In genomic region chr7:143153915-143154373, GRCm38 (mm10) we compare ENCODE assay signal across 8 mouse cellular contexts. TPM values are rescaled to one million over a fixed set of nuclear protein-coding genes. Genes with fewer than 3 reads are reported as not detected.
DNase-seq lines count a peak whose midpoint lies in the region; ATAC-seq and TF ChIP-seq lines count a peak whose summit lies in the region.

No protein-coding gene starts in this region.

- peak; percentile 69 for DNase-seq in cerebellum, adult 11 months
- peak; percentile 89 to 93 for DNase-seq in heart, postnatal 14 days
- DNase-seq in large intestine, adult 2 months (ENCODE audit: low read depth, low spot score), result peak; percentile 46
- DNase-seq in liver, postnatal 0 days, result peak; percentile 89

- ATAC-seq in forebrain, embryonic 15.5 days (replicated peaks), result peak; percentile 93
- peak; percentile 90 for ATAC-seq in liver, postnatal 0 days
- ATAC-seq in neural tube, embryonic 14.5 days (ENCODE audit: low read depth), result peak; percentile 90

- TF ChIP-seq POLR2A in ES-Bruce4 (IDR thresholded peaks at IDR 0.05; ENCODE audit: insufficient read depth, low read length), result no peak
- TF ChIP-seq POLR2A in testis, adult 2 months (IDR thresholded peaks at IDR 0.05; ENCODE audit: control insufficient read depth, low read depth, low read length), result no peak

- H3K27ac ChIP-seq in ES-Bruce4 (ENCODE audit: insufficient read depth, low read length), result no peak overlapping the region
- H3K27ac ChIP-seq in forebrain, embryonic 15.5 days (replicated peaks), result no peak overlapping the region
- no peak overlapping the region for H3K27ac ChIP-seq in liver, postnatal 0 days (ENCODE audit: low read depth)
- no peak overlapping the region; the same call in 1 of the 2 replicates for H3K27ac ChIP-seq in neural tube, embryonic 14.5 days (ENCODE audit: low read depth, low read length)
- no peak overlapping the region for H3K27ac ChIP-seq in testis, adult 2 months (ENCODE audit: control insufficient read depth, insufficient read depth, low read depth, low read length)

- 0% methylated on average over 18 of the region's 18 CpGs for WGBS in forebrain, embryonic 15.5 days
- 31% methylated on average over 18 of the region's 18 CpGs for WGBS in large intestine, adult 2 months
- WGBS in liver, postnatal 0 days (ENCODE audit: insufficient replicate concordance), result 3% methylated on average over 18 of the region's 18 CpGs
- WGBS in neural tube, embryonic 14.5 days, result 1% methylated on average over 18 of the region's 18 CpGs

- no peaks in the 10 kb centered on the region for H3K36me3 ChIP-seq in ES-Bruce4 (ENCODE audit: control insufficient read depth, insufficient read depth, low read length, poor library complexity, severe bottlenecking)
- no peaks in the 10 kb centered on the region for H3K36me3 ChIP-seq in forebrain, embryonic 15.5 days
- no peaks in the 10 kb centered on the region for H3K36me3 ChIP-seq in liver, postnatal 0 days (replicated peaks; ENCODE audit: insufficient read depth, low read length)
- no peaks in the 10 kb centered on the region for H3K36me3 ChIP-seq in neural tube, embryonic 14.5 days (ENCODE audit: control insufficient read depth, insufficient read depth, low read length)
- no peaks in the 10 kb centered on the region for H3K36me3 ChIP-seq in testis, adult 2 months (ENCODE audit: control insufficient read depth, insufficient read depth, low read length)

- H3K9ac ChIP-seq in ES-Bruce4 (ENCODE audit: low read depth, poor library complexity, severe bottlenecking), result peak overlapping the region; percentile 30; the same call in 1 of the 2 replicates
- peak overlapping the region; percentile 39 for H3K9ac ChIP-seq in forebrain, embryonic 15.5 days (replicated peaks)
- peak overlapping the region; percentile 41; the same call in 1 of the 2 replicates for H3K9ac ChIP-seq in liver, postnatal 0 days (replicated peaks)
- peak overlapping the region; percentile 48 for H3K9ac ChIP-seq in neural tube, embryonic 14.5 days (replicated peaks; ENCODE audit: low read depth, low read length)

- TF ChIP-seq EP300 in ES-Bruce4 (IDR thresholded peaks at IDR 0.05; ENCODE audit: insufficient read depth, low read depth, low read length), result peak; percentile 49; the same call in 1 of the 2 replicates
- no peak for TF ChIP-seq EP300 in liver, postnatal 0 days (IDR thresholded peaks at IDR 0.05; ENCODE audit: low read depth)

- H3K4me2 ChIP-seq in forebrain, embryonic 15.5 days (replicated peaks), result peak overlapping the region; percentile 59
- peak overlapping the region; percentile 72 for H3K4me2 ChIP-seq in liver, postnatal 0 days (ENCODE audit: low read depth, low read length)
- H3K4me2 ChIP-seq in neural tube, embryonic 14.5 days (ENCODE audit: low read depth, low read length), result peak overlapping the region; percentile 47

- peak; percentile 82 for TF ChIP-seq CTCF in ES-Bruce4 (IDR thresholded peaks at IDR 0.05; ENCODE audit: low read depth, low read length)
- peak; percentile 93 for TF ChIP-seq CTCF in liver, postnatal 0 days (IDR thresholded peaks at IDR 0.05; ENCODE audit: low read depth)
- TF ChIP-seq CTCF in testis, adult 2 months (IDR thresholded peaks at IDR 0.05; ENCODE audit: control insufficient read depth, insufficient read depth, insufficient replicate concordance, low read depth, low read length), result peak; percentile 77

- peak overlapping the region; percentile 5 for H3K4me3 ChIP-seq in ES-Bruce4 (ENCODE audit: low read depth, low read length)
- H3K4me3 ChIP-seq in forebrain, embryonic 15.5 days, result peak overlapping the region; percentile 34
- no peak overlapping the region for H3K4me3 ChIP-seq in liver, postnatal 0 days (ENCODE audit: low read depth, low read length)
- no peak overlapping the region for H3K4me3 ChIP-seq in neural tube, embryonic 14.5 days (ENCODE audit: low read depth, low read length)
- H3K4me3 ChIP-seq in testis, adult 2 months (ENCODE audit: control insufficient read depth, low read depth, low read length), result peak overlapping the region; percentile 43; the same call in 1 of the 2 replicates

- H3K9me3 ChIP-seq in ES-Bruce4 (replicated peaks; ENCODE audit: control insufficient read depth, insufficient read depth, low read length, poor library complexity, severe bottlenecking), result no peaks in the 10 kb centered on the region
- no peaks in the 10 kb centered on the region for H3K9me3 ChIP-seq in forebrain, embryonic 15.5 days
- H3K9me3 ChIP-seq in liver, postnatal 0 days (ENCODE audit: low read length), result no peaks in the 10 kb centered on the region
- no peaks in the 10 kb centered on the region for H3K9me3 ChIP-seq in neural tube, embryonic 14.5 days (ENCODE audit: control insufficient read depth, low read length)

- intact Hi-C loops in heart, postnatal 14 days (cut with DNase I), result loop anchor here (1.0 to 5.0 kb wide), 2 partner anchors 143 to 312 kb away; no protein-coding TSS in a partner anchor

- no peaks in the 10 kb centered on the region for H3K4me1 ChIP-seq in ES-Bruce4 (ENCODE audit: control insufficient read depth, insufficient read depth, low read length)
- H3K4me1 ChIP-seq in forebrain, embryonic 15.5 days, result peaks cover 13% of the 10 kb centered on the region
- H3K4me1 ChIP-seq in liver, postnatal 0 days (ENCODE audit: insufficient read depth), result peaks cover 15% of the 10 kb centered on the region
- peaks cover 16% of the 10 kb centered on the region for H3K4me1 ChIP-seq in neural tube, embryonic 14.5 days (ENCODE audit: control insufficient read depth, insufficient read depth, low read length)
- H3K4me1 ChIP-seq in testis, adult 2 months (ENCODE audit: control insufficient read depth, insufficient read depth, low read length), result peaks cover 7% of the 10 kb centered on the region

- peaks cover 2% of the 10 kb centered on the region; the same call in 1 of the 2 replicates for H3K27me3 ChIP-seq in ES-Bruce4 (ENCODE audit: control insufficient read depth, insufficient read depth, low read length, poor library complexity, severe bottlenecking)
- no peaks in the 10 kb centered on the region for H3K27me3 ChIP-seq in forebrain, embryonic 15.5 days
- H3K27me3 ChIP-seq in liver, postnatal 0 days (ENCODE audit: insufficient read depth, low read length), result no peaks in the 10 kb centered on the region
- H3K27me3 ChIP-seq in neural tube, embryonic 14.5 days (ENCODE audit: control insufficient read depth, insufficient read depth, low read length), result no peaks in the 10 kb centered on the region
- H3K27me3 ChIP-seq in testis, adult 2 months (ENCODE audit: control insufficient read depth, insufficient read depth, low read length), result no peaks in the 10 kb centered on the region

RNA-seq across cellular contexts. Expression of gene Kcnq1, which starts 47.8 kb away (rescaled TPM):
- polyA plus RNA-seq in ES-Bruce4 (2011; ENCODE audit: insufficient read depth, insufficient read length, low read depth, missing spikeins), result not detected in 2 replicates
- 0.81 and 1.4 TPM in 2 replicates for polyA plus RNA-seq in forebrain, embryonic 15.5 days (2015; fragmentation: Nextera tagmentation; extraction: Ambion mirVana)
- 10 to 100 TPM; 32.1 to 32.5 TPM for total RNA-seq in heart, postnatal 14 days (2021)
- polyA plus RNA-seq in large intestine, adult 2 months (2012; rRNA removed), result 52.6 and 54.8 TPM in 2 replicates
- 0.37 and 0.63 TPM in 2 replicates for polyA plus RNA-seq in liver, postnatal 0 days (2015; fragmentation: Nextera tagmentation; extraction: Ambion mirVana)
- polyA plus RNA-seq in neural tube, embryonic 14.5 days (2014; fragmentation: Nextera tagmentation; extraction: Ambion mirVana), result 1.8 and 2.4 TPM in 2 replicates
- 1.6 and 1.8 TPM in 2 replicates for polyA plus RNA-seq in testis, adult 2 months (2012; rRNA removed)

RNA-seq across cellular contexts. Expression of gene Trpm5, which starts 59.5 kb away (rescaled TPM):
- not detected in 2 replicates for polyA plus RNA-seq in ES-Bruce4 (2011; ENCODE audit: insufficient read depth, insufficient read length, low read depth, missing spikeins)
- polyA plus RNA-seq in forebrain, embryonic 15.5 days (2015; fragmentation: Nextera tagmentation; extraction: Ambion mirVana), result 1.2 and 1.3 TPM in 2 replicates
- total RNA-seq in heart, postnatal 14 days (2021), result under 1 TPM; 0.12 TPM
- 6.5 and 13.2 TPM in 2 replicates for polyA plus RNA-seq in large intestine, adult 2 months (2012; rRNA removed)
- 0.13 and 0.42 TPM in 2 replicates for polyA plus RNA-seq in liver, postnatal 0 days (2015; fragmentation: Nextera tagmentation; extraction: Ambion mirVana)
- 1.6 and 2.1 TPM in 2 replicates for polyA plus RNA-seq in neural tube, embryonic 14.5 days (2014; fragmentation: Nextera tagmentation; extraction: Ambion mirVana)
- polyA plus RNA-seq in testis, adult 2 months (2012; rRNA removed), result 1.1 and 1.5 TPM in 2 replicates

Comparison
In these comparisons a context has a peak if more than half of its experiments do, and no peak if none do; other contexts are left out.
1. H3K4me3 ChIP-seq: peak in ES-Bruce4 (single experiment), forebrain, embryonic 15.5 days (single experiment) and testis, adult 2 months (single experiment); none in liver, postnatal 0 days (single experiment) and neural tube, embryonic 14.5 days (single experiment).
2. RNA of gene Kcnq1, which starts 47.8 kb away (polyA plus RNA-seq): 52.6 to 54.8 TPM in large intestine, adult 2 months; 1.8 to 2.4 TPM in neural tube, embryonic 14.5 days, 1.6 to 1.8 TPM in testis, adult 2 months, 0.81 to 1.4 TPM in forebrain, embryonic 15.5 days, 0.37 to 0.63 TPM in liver, postnatal 0 days and not detected in ES-Bruce4; every median in the first group is over 10 times any median in the second.
3. Peak in every context shown above with its lines, with median percentiles within 50 percentile points of each other: H3K9ac ChIP-seq, CTCF ChIP-seq, DNase-seq, ATAC-seq and H3K4me2 ChIP-seq.